Mouse (Mus musculus) thymus, adult 2 months (tissue): Measurements from ENCODE around the gene Rpl7l1.

ENCODE experiments used
- CTCF ChIP-seq: fragments of 200-500 bp; IDR thresholded peaks from 2 replicates; pipeline ENCODE4 v1.5.1; 2012; ENCODE audit warnings: mild to moderate bottlenecking, control low read depth, low read length, moderate library complexity, borderline replicate concordance; ENCODE audit not compliant: control insufficient read depth, poor library complexity, insufficient read depth; ENCODE audit errors: extremely low read depth
- POLR2A ChIP-seq: fragments of 200-500 bp; IDR thresholded peaks from 2 replicates; pipeline ENCODE4 v1.6.1; 2012; ENCODE audit warnings: mild to moderate bottlenecking, low read length, control low read depth, moderate library complexity; ENCODE audit not compliant: control insufficient read depth, poor library complexity, insufficient read depth; ENCODE audit errors: extremely low read depth

DNA sequence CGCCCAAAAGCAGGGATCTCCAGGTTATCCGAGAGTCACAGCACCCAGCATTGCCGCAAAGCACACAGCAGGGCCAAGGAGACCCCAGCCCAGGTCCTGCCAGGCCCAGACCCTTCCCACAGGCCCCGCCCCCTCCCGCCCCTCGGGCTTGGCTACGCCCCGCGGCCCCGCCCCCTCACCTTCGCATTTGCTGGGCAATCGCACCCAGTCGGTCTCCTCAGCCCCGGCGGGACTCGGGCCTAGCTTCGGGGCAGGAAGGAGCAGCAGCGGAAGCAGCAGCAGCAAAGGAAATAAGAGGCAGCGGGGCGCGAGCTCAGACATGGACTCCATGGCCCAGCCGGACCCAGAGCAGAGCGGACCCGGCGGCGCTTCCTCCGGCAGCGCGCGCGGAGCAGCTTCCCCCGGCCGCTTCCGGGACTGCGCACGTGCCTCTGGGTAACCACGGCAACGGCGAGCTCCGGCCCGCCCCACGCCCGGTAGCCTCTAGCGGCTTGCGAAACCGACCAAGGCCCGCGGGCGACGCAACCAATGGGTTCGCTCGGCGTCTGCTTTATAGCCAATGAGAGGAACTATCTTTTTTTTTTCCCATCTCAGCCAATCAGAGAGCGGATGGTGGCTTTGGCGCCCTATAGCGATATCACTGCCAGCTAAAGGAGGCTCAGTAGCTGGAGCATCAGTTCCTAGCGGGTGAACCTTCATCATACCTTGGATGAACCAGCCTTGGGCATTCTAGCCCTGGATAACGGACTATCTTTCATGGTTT is 30.5 kb downstream of the Rpl7l1 start, which contains the start of gene Cnpy3:
- TF ChIP-seq POLR2A: peak; percentile 85
- peak; percentile 61; the same call in 1 of the 2 replicates for TF ChIP-seq CTCF
